Mouse (Mus musculus) kidney, embryonic 16.5 days (tissue): ENCODE data around the gene Znrf1. TPM values are rescaled to one million over a fixed set of nuclear protein-coding genes. Genes with fewer than 3 reads are reported as not detected.

Experiments used
- ATAC-seq: fragments of 200-750 bp; cut with Nextera tagmentation; 2 replicates; pipeline ENCODE4 v1.8.0; 2017; ENCODE audit warnings: moderate TSS enrichment; ENCODE audit not compliant: low FRiP score, low TSS enrichment
- H3K27ac ChIP-seq: fragments of 300-500 bp; sonication (generic); 2 replicates; pipeline ENCODE4 v1.5.1; 2014; ENCODE audit warnings: low read length
- H3K27me3 ChIP-seq: fragments of 300-500 bp; sonication (generic); 2 replicates; pipeline ENCODE4 v1.6.1; 2014; ENCODE audit warnings: low read length, control low read depth, mixed read lengths; ENCODE audit not compliant: insufficient read depth
- H3K36me3 ChIP-seq: fragments of 300-500 bp; sonication (generic); 2 replicates; pipeline ENCODE4 v1.6.1; 2014; ENCODE audit warnings: low read length, control low read depth, mixed read lengths; ENCODE audit not compliant: insufficient read depth
- H3K4me1 ChIP-seq: fragments of 300-500 bp; sonication (generic); 2 replicates; pipeline ENCODE4 v1.6.1; 2014; ENCODE audit warnings: low read length, control low read depth, mixed read lengths; ENCODE audit not compliant: insufficient read depth
- H3K4me2 ChIP-seq: fragments of 300-500 bp; sonication (generic); replicated peaks from 2 replicates; pipeline ENCODE4 v1.6.1; 2014; ENCODE audit warnings: low read depth, low read length
- H3K4me3 ChIP-seq: fragments of 300-500 bp; sonication (generic); 2 replicates; pipeline ENCODE4 v1.5.1; 2014; ENCODE audit warnings: mild to moderate bottlenecking, low read length
- H3K9ac ChIP-seq: fragments of 300-500 bp; sonication (generic); replicated peaks from 2 replicates; pipeline ENCODE4 v1.6.1; 2014; ENCODE audit warnings: low read length
- H3K9me3 ChIP-seq: fragments of 300-500 bp; sonication (generic); 2 replicates; pipeline ENCODE4 v1.6.1; 2016; ENCODE audit warnings: low read length, control low read depth
- WGBS: fragments of 180-500 bp; shearing (Covaris S2); extraction: QIAGEN DNeasy Blood & Tissue Kit; methylation state at CpG from one replicate; pipeline ENCODE4 v1.1.7; 2014; 5-methylcytosine and 5-hydroxymethylcytosine counted together
- polyA plus RNA-seq: library from polyadenylated mRNA; unstranded; fragments of >200 nt; fragmentation: Nextera tagmentation; extraction: Ambion mirVana; gene quantifications from 2 replicates; pipeline ENCODE4 v1.2.1, GENCODE M21; 2015

The Znrf1 gene
- polyA plus RNA-seq, 1 experiment from 2014 or later: 19.9 TPM

GRCm38 (mm10) chr8:111602050-111602449 is 66.2 kb downstream of the Znrf1 start:
- Histone ChIP-seq H3K4me2 (no peak overlapping the region), H3K9me3 (no peaks in the 10 kb centered on the region), H3K27ac (no peak overlapping the region), H3K4me1 (peaks cover 20% of the 10 kb centered on the region), H3K4me3 (no peak overlapping the region), H3K36me3 (no peaks in the 10 kb centered on the region), H3K9ac (no peak overlapping the region), H3K27me3 (no peaks in the 10 kb centered on the region)
- WGBS: 97% methylated on average over 4 of the region's 4 CpGs
- no peak for ATAC-seq

DNA sequence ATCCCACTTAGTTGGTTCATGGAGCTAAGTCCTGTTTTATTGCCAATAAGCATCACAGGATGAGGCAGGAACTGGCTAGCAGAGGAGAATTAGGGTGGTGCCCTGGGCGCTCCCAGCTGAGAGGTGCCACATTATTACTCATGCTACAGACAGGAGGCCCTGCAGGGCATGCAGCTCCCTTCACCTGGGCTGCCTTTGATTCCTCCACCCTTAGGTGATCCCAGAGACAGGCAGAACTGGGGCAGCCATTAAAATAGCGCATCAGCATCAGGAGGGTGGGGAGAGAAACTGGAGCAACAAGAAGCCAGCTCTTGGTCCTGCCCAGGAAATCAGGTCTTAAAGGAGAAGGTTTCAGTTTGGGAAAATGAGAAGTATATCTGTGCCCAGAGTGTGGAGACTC is 69.1 kb downstream of the Znrf1 start:
- H3K27ac ChIP-seq: no peak overlapping the region
- H3K36me3 ChIP-seq: no peaks in the 10 kb centered on the region
- peaks cover 3% of the 10 kb centered on the region; the same call in 1 of the 2 replicates for H3K4me1 ChIP-seq
- H3K27me3 ChIP-seq: no peaks in the 10 kb centered on the region
- H3K4me2 ChIP-seq: no peak overlapping the region
- H3K9me3 ChIP-seq: no peaks in the 10 kb centered on the region
- WGBS: 82% methylated on average over 2 of the region's 2 CpGs
- ATAC-seq: no peak
- no peak overlapping the region for H3K4me3 ChIP-seq
- no peak overlapping the region for H3K9ac ChIP-seq

DNA sequence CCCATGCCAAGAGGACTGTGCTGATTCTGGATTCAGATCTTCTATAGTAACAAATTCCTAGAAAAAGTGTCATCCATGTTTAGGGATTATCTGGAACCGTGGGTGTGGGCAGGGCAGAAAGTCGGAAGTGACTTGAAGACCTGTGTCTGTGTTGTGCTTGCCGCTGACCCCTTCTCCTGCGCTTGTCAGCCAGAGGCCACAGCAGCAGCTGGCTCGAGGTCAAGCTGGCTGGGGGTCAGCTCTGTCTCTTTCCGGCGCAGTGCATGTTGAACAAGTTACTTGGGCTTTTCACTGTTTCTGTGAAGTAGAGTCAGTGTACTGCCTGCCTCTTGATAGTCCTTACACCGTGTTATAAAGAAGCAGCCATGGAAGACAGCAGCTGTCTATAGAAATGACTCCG is 71.1 kb downstream of the Znrf1 start:
- H3K27ac ChIP-seq: no peak overlapping the region
- H3K4me1 ChIP-seq: no peaks in the 10 kb centered on the region
- no peak overlapping the region for H3K4me2 ChIP-seq
- H3K4me3 ChIP-seq: no peak overlapping the region
- no peaks in the 10 kb centered on the region for H3K9me3 ChIP-seq
- no peak for ATAC-seq
- H3K27me3 ChIP-seq: no peaks in the 10 kb centered on the region
- H3K36me3 ChIP-seq: no peaks in the 10 kb centered on the region
- H3K9ac ChIP-seq: no peak overlapping the region
- 68% methylated on average over 9 of the region's 9 CpGs for WGBS

DNA sequence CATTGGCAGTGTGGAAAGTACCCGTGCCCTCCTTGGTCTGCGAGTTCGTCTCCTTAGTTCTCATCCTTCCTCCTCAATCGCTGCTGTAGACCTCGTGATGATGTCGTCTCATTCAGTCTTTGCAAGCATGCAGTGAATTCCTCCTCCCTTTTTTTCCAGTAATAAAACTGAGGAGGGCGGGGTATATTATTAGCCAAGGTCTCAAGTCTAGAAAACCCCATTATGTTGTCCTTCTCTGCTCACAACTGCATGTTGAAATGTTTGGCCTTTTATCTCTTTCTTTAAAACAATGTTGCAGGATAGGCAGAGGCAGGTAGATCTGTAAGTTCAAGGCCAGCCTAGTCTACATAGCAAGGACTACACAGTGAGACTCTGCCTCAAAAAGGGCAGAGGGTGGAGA is 71.5 kb downstream of the Znrf1 start:
- Histone ChIP-seq H3K27me3 (no peaks in the 10 kb centered on the region), H3K9ac (no peak overlapping the region), H3K4me3 (no peak overlapping the region), H3K4me2 (no peak overlapping the region), H3K4me1 (no peaks in the 10 kb centered on the region), H3K36me3 (peaks cover 3% of the 10 kb centered on the region), H3K27ac (no peak overlapping the region), H3K9me3 (no peaks in the 10 kb centered on the region)
- WGBS: 90% methylated on average over 7 of the region's 7 CpGs
- ATAC-seq: no peak

- Histone ChIP-seq H3K9ac (no peak overlapping the region), H3K36me3 (peaks cover 5% of the 10 kb centered on the region), H3K27me3 (no peaks in the 10 kb centered on the region), H3K27ac (no peak overlapping the region), H3K4me2 (no peak overlapping the region), H3K9me3 (no peaks in the 10 kb centered on the region), H3K4me3 (no peak overlapping the region), H3K4me1 (no peaks in the 10 kb centered on the region)
- WGBS: 79% methylated on average over 5 of the region's 5 CpGs
- ATAC-seq: no peak
Measured at GRCm38 (mm10) chr8:111613181-111613580, 77.3 kb downstream of the Znrf1 start.

DNA sequence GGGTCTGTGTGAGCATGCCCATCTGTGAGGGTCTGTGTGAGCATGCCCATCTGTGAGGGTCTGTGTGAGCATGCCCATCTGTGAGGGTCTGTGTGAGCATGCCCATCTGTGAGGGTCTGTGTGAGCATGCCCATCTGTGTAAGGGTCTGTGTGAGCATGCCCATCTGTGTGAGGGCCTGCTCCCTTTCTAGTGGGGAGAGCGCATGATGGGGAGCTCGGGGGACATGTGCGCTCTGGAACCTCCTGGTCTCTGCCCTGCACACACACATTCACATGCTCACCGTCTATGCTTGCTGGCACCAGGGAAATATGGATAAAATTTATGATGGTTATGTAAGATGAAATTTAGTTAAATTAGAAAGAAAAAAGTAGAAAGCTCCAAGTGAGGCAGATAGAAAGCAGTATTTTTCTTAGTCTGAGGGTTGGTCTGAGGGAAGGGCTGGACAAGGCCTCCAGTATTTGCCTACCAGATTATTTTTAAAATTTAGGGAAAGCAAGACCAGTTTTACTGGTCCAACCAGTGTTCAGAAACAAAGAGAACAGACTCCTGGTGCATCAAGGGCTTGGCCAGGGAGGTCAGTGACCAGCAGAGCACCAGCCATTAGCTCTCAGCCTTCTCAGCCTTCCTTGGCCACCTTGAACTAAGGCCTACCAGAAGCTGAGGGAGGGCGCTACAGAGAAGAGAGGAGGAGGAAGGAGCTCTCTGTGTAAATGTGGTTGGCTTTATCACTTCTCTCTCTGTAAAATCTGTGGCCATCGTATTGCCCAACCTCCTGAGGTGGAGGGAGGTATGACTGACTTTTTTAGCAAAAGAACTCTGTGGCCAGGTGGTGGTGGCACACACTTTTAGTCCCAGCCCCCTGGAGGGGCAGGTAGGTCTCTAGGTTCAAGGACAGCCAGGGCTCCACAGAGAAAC is 79.1 kb downstream of the Znrf1 start:
- H3K27me3 ChIP-seq: no peaks in the 10 kb centered on the region
- no peak for ATAC-seq
- no peaks in the 10 kb centered on the region for H3K4me1 ChIP-seq
- no peaks in the 10 kb centered on the region for H3K9me3 ChIP-seq
- 90% methylated on average over 6 of the region's 6 CpGs for WGBS
- H3K27ac ChIP-seq: no peak overlapping the region
- no peak overlapping the region for H3K9ac ChIP-seq
- H3K4me3 ChIP-seq: no peak overlapping the region
- no peak overlapping the region for H3K4me2 ChIP-seq
- H3K36me3 ChIP-seq: peaks cover 8% of the 10 kb centered on the region

- peaks cover 18% of the 10 kb centered on the region; the same call in 1 of the 2 replicates for H3K36me3 ChIP-seq
- WGBS: 68% methylated on average over 6 of the region's 6 CpGs
- H3K4me2 ChIP-seq: no peak overlapping the region
- no peak for ATAC-seq
- H3K9me3 ChIP-seq: no peaks in the 10 kb centered on the region
- H3K9ac ChIP-seq: no peak overlapping the region
- H3K27ac ChIP-seq: no peak overlapping the region
- no peaks in the 10 kb centered on the region for H3K27me3 ChIP-seq
- no peaks in the 10 kb centered on the region for H3K4me1 ChIP-seq
- H3K4me3 ChIP-seq: no peak overlapping the region
Measured at GRCm38 (mm10) chr8:111617812-111618211, 81.9 kb downstream of the Znrf1 start.

- Histone ChIP-seq H3K4me2 (no peak overlapping the region), H3K9me3 (no peaks in the 10 kb centered on the region), H3K36me3 (peaks cover 20% of the 10 kb centered on the region; the same call in 1 of the 2 replicates), H3K27me3 (no peaks in the 10 kb centered on the region), H3K4me1 (no peaks in the 10 kb centered on the region), H3K4me3 (no peak overlapping the region), H3K9ac (no peak overlapping the region), H3K27ac (no peak overlapping the region)
- no peak for ATAC-seq
- 82% methylated on average over 4 of the region's 4 CpGs for WGBS
Measured at GRCm38 (mm10) chr8:111618273-111618672, 82.4 kb downstream of the Znrf1 start.

DNA sequence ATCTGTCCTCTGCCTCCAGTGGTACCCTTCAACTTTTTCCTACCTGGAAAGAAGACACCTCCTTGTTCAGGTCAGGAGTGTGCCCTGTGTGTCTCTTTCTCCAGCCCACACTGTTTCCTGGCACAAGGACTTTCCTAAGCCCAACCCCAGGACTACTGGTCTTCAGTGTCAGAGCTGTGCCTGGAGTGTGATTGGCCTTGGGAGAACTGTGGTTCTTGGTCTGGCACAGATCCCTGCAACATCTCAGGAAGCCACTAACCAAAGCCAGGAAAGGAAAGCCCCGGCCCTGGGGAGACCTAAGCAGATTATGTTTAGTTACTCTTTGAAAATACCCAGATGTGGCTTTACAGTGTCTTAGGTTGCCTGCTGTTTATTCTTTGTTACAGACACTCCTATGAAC is 84.0 kb downstream of the Znrf1 start:
- no peak for ATAC-seq
- no peaks in the 10 kb centered on the region for H3K9me3 ChIP-seq
- no peak overlapping the region for H3K9ac ChIP-seq
- H3K4me2 ChIP-seq: no peak overlapping the region
- H3K27ac ChIP-seq: no peak overlapping the region
- WGBS: 76% methylated on average over 1 of the region's 1 CpGs
- no peaks in the 10 kb centered on the region for H3K27me3 ChIP-seq
- H3K4me3 ChIP-seq: no peak overlapping the region
- H3K36me3 ChIP-seq: peaks cover 20% of the 10 kb centered on the region; the same call in 1 of the 2 replicates
- H3K4me1 ChIP-seq: no peaks in the 10 kb centered on the region

GRCm38 (mm10) chr8:111622104-111622503 is 86.2 kb downstream of the Znrf1 start:
- Histone ChIP-seq H3K27ac (no peak overlapping the region), H3K9me3 (no peaks in the 10 kb centered on the region), H3K9ac (no peak overlapping the region), H3K4me1 (peaks cover 5% of the 10 kb centered on the region), H3K4me2 (no peak overlapping the region), H3K36me3 (peaks cover 20% of the 10 kb centered on the region; the same call in 1 of the 2 replicates), H3K4me3 (no peak overlapping the region), H3K27me3 (no peaks in the 10 kb centered on the region)
- 61% methylated on average over 3 of the region's 3 CpGs for WGBS
- ATAC-seq: no peak
